Mouse (Mus musculus): ENCODE data around the gene Lsm14a.

GRCm38 (mm10) chr7:34398831-34399230 lies 5.7 kb upstream of the Lsm14a start:
- peak; percentile 22; the same call in 1 of the 2 replicates for TF ChIP-seq CTCF (conservative IDR thresholded peaks at IDR 0.05; ENCODE audit: insufficient read depth, insufficient read length, low read depth, low read length)
- no peak for TF ChIP-seq POLR2A (IDR thresholded peaks at IDR 0.05; ENCODE audit: low read depth, low read length)
